Mouse (Mus musculus): ENCODE data around the gene Ptprd.

GRCm38 (mm10) chr4:76325646-76326045 lies 1886.1 kb downstream of the Ptprd start:
- TF ChIP-seq CTCF (IDR thresholded peaks at IDR 0.05; ENCODE audit: control insufficient read depth, insufficient read depth, insufficient read length) (no peak), CEBPB (IDR thresholded peaks at IDR 0.05; ENCODE audit: low read depth) (no peak)
